Mouse (Mus musculus) embryonic facial prominence, embryonic 14.5 days (tissue): ENCODE data around the gene Ankrd36. TPM values are rescaled to one million over a fixed set of nuclear protein-coding genes. Genes with fewer than 3 reads are reported as not detected.
"Not testable (repeated sequence)": the region's sequence is repeated elsewhere in the genome, so short reads cannot be mapped to it uniquely, and the experiment has no call there.

Experiments used
- ATAC-seq: fragments of 200-750 bp; cut with Nextera tagmentation; 2 replicates; pipeline ENCODE4 v1.8.0; 2017; ENCODE audit warnings: low read depth, moderate number of reproducible peaks, moderate TSS enrichment
- DNase-seq: peaks from one replicate; pipeline ENCODE4 v3.0.0-alpha.2; 2015; ENCODE audit warnings: low spot score
- H3K27ac ChIP-seq: fragments of 300-500 bp; sonication (generic); replicated peaks from 2 replicates; pipeline ENCODE4 v1.5.1; 2014; ENCODE audit warnings: low read depth, mild to moderate bottlenecking, low read length, moderate library complexity
- H3K27me3 ChIP-seq: fragments of 300-500 bp; sonication (generic); replicated peaks from 2 replicates; pipeline ENCODE4 v1.6.1; 2014; ENCODE audit warnings: low read length; ENCODE audit not compliant: control insufficient read depth, insufficient read depth
- H3K36me3 ChIP-seq: fragments of 300-500 bp; sonication (generic); 2 replicates; pipeline ENCODE4 v1.6.1; 2014; ENCODE audit warnings: low read length, mixed read lengths; ENCODE audit not compliant: control insufficient read depth, insufficient read depth
- H3K4me1 ChIP-seq: fragments of 300-500 bp; sonication (generic); 2 replicates; pipeline ENCODE4 v1.6.1; 2014; ENCODE audit warnings: antibody characterized with exemption, low read length; ENCODE audit not compliant: control insufficient read depth, insufficient read depth
- H3K4me2 ChIP-seq: fragments of 300-500 bp; sonication (generic); 2 replicates; pipeline ENCODE4 v1.6.1; 2014; ENCODE audit warnings: low read depth, mild to moderate bottlenecking, low read length, moderate library complexity, mixed read lengths
- H3K4me3 ChIP-seq: fragments of 300-500 bp; sonication (generic); 2 replicates; pipeline ENCODE4 v1.5.1; 2014; ENCODE audit warnings: low read depth, mild to moderate bottlenecking, low read length
- H3K9ac ChIP-seq: fragments of 300-500 bp; sonication (generic); 2 replicates; pipeline ENCODE4 v1.6.1; 2014; ENCODE audit warnings: low read depth, mild to moderate bottlenecking, low read length, moderate library complexity, mixed read lengths
- H3K9me3 ChIP-seq: fragments of 300-500 bp; sonication (generic); 2 replicates; pipeline ENCODE4 v1.6.1; 2016; ENCODE audit warnings: low read length; ENCODE audit not compliant: control insufficient read depth
- WGBS: fragments of 180-500 bp; shearing (Covaris S2); extraction: QIAGEN DNeasy Blood & Tissue Kit; methylation state at CpG from one replicate; pipeline ENCODE4 v1.1.7; 2014; 5-methylcytosine and 5-hydroxymethylcytosine counted together
- polyA plus RNA-seq: library from polyadenylated mRNA; unstranded; fragments of >200 nt; fragmentation: Nextera tagmentation; extraction: Ambion mirVana; gene quantifications from 2 replicates; pipeline ENCODE4 v1.2.1, GENCODE M21; 2014

Ankrd36 gene
- polyA plus RNA-seq, 1 experiment from 2014 or later, result not detected

DNA sequence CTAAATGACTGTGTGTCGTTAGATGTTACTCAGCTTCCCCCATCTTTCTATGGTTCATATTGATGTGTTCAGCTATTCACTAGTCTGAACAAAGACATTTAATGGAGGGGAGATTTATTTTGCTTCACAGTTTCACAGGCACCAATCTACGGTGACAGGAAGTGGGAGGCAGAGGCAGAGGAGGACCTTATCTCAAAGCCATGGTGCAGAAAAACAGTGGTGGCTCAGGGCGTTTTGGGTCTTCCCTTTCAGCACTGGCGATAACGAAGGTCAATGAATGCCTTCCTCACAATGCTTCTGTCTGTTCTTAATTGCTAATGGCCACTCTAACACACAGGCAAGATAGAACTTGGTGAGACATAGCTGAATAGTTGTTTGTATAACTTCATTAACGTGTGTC lies 5.6 kb downstream of the Ankrd36 start:
- no peak overlapping the region for H3K27ac ChIP-seq
- no peak overlapping the region for H3K9ac ChIP-seq
- H3K4me1 ChIP-seq, result no peaks in the 10 kb centered on the region
- H3K4me3 ChIP-seq, result no peak overlapping the region
- DNase-seq (no peak), ATAC-seq (no peak)
- 75% methylated on average over 6 of the region's 6 CpGs for WGBS
- no peaks in the 10 kb centered on the region for H3K27me3 ChIP-seq
- no peaks in the 10 kb centered on the region for H3K9me3 ChIP-seq
- H3K36me3 ChIP-seq, result no peaks in the 10 kb centered on the region
- H3K4me2 ChIP-seq, result no peak overlapping the region

DNA sequence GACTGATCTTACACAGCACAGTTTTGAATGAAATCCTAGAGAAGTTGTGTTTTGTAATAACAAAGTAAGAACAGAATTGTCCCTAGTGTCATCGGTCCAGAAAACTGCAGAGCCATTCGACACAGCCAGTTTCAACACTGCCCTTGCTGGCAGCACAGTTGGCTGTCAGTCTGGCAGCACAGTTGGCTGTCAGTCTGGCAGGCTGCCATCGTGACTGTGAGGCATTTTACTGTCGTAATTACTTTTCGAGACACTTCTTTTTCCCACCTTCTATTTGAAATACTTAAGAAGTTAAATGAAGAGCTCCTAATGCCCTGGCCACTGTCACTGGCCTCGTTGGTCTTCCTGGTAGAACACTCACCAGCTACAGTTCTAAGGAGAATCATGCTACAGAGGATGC lies 22.9 kb downstream of the Ankrd36 start:
- WGBS, result 67% methylated on average over 6 of the region's 6 CpGs
- Histone ChIP-seq H3K4me3 (no peak overlapping the region), H3K9me3 (no peaks in the 10 kb centered on the region), H3K9ac (no peak overlapping the region), H3K4me2 (no peak overlapping the region), H3K27ac (no peak overlapping the region), H3K4me1 (peaks cover 3% of the 10 kb centered on the region; the same call in 1 of the 2 replicates), H3K27me3 (no peaks in the 10 kb centered on the region), H3K36me3 (no peaks in the 10 kb centered on the region)
- ATAC-seq (no peak), DNase-seq (no peak)

DNA sequence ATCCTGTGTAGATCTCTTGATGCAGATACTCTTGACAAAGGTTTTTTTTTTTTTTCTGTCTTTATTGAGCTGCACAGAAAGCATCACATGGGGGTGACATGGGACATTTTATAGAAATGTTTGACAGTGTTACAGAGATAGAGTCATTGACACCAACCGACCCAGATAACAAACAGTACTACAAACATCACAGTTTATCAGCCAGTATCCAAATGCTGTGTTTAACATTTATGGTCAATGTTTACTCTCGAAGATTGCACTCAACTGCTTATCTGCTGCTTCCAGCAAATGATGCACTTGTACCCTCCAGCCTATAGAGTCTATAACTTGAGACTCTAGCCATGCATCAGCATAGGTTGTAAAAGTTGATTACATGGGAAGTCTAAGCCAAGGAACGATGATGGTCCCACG lies 25.9 kb downstream of the Ankrd36 start:
- peaks cover 8% of the 10 kb centered on the region; the same call in 1 of the 2 replicates for H3K4me1 ChIP-seq
- DNase-seq (no peak), ATAC-seq (no peak)
- H3K4me2 ChIP-seq, result no peak overlapping the region
- no peak overlapping the region for H3K4me3 ChIP-seq
- H3K9ac ChIP-seq, result no peak overlapping the region
- H3K27me3 ChIP-seq, result no peaks in the 10 kb centered on the region
- no peaks in the 10 kb centered on the region for H3K9me3 ChIP-seq
- H3K27ac ChIP-seq, result no peak overlapping the region
- no peaks in the 10 kb centered on the region for H3K36me3 ChIP-seq
- WGBS, result 89% methylated on average over 4 of the region's 4 CpGs

DNA sequence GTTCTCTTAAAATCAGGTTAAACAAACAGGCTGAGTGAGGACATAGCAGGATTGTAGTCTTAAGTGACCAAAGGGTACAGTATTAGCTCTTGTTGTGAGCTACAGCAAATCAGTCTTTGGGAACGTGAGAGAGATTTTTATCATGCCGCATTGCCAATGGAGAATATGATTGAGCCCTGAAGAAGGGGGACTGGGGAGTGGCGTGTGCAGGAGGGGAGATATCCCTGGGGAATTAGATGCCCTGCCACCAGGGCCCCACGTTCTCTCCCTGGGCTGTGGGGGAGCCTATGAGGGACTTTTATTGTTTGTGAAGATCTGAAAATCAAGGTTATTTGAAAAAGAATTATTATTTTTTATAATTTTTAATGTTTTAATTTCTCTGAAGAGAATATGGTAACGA lies 26.3 kb downstream of the Ankrd36 start:
- Histone ChIP-seq H3K9ac (no peak overlapping the region), H3K27me3 (no peaks in the 10 kb centered on the region), H3K27ac (no peak overlapping the region), H3K36me3 (no peaks in the 10 kb centered on the region), H3K9me3 (no peaks in the 10 kb centered on the region), H3K4me2 (no peak overlapping the region), H3K4me3 (no peak overlapping the region), H3K4me1 (peaks cover 8% of the 10 kb centered on the region; the same call in 1 of the 2 replicates)
- DNase-seq (no peak), ATAC-seq (no peak)
- 86% methylated on average over 5 of the region's 5 CpGs for WGBS

DNA sequence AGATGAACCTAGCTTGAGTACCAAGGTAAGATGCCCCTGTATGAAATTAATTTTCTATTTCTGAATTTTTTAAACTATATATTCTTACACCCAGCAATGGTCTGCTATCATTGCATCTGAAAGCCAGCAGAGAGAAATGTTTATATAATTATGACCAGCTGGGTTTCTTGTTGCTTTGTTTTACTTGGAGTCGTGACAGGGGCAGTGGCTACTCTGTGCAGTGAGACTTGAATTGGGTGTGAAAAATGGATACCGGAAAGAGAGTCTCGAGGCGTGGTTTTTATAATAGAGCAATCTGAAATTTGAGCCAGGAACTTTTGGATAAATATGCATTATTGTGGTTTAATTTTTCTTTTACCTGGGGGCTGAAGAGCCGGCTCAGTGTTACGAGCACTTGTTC lies 27.3 kb downstream of the Ankrd36 start:
- H3K4me3 ChIP-seq, result no peak overlapping the region
- no peaks in the 10 kb centered on the region for H3K9me3 ChIP-seq
- H3K27me3 ChIP-seq, result no peaks in the 10 kb centered on the region
- ATAC-seq (no peak), DNase-seq (peak; percentile 29)
- H3K36me3 ChIP-seq, result no peaks in the 10 kb centered on the region
- H3K4me2 ChIP-seq, result no peak overlapping the region
- WGBS, result 29% methylated on average over 6 of the region's 6 CpGs
- H3K27ac ChIP-seq, result no peak overlapping the region
- H3K9ac ChIP-seq, result no peak overlapping the region
- H3K4me1 ChIP-seq, result peaks cover 8% of the 10 kb centered on the region; the same call in 1 of the 2 replicates

DNA sequence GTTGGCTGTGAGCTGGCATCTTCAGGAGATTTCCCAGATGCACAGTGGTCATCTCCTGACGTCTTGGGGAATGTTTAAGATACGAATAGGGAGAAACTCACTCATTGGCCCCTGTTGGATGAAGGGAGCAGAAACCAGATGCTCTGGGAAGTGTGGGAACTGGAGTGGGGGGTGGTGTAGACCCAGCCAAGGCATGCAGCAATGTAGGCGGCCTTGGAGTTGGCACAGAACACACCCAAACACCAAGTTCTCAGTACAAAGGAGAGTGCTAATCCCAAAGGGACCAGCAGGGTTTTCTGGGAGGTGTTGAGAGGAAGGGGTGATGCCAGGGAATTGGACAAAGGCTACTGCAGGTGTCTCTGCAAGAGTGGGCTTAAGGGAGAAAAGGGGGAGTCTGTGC lies 35.9 kb downstream of the Ankrd36 start:
- H3K9ac ChIP-seq, result no peak overlapping the region
- WGBS, result 80% methylated on average over 3 of the region's 3 CpGs
- H3K27ac ChIP-seq, result no peak overlapping the region
- H3K27me3 ChIP-seq, result no peaks in the 10 kb centered on the region
- H3K4me1 ChIP-seq, result no peaks in the 10 kb centered on the region
- no peak overlapping the region for H3K4me3 ChIP-seq
- no peak for DNase-seq
- ATAC-seq, result no peak
- H3K36me3 ChIP-seq, result no peaks in the 10 kb centered on the region
- no peaks in the 10 kb centered on the region for H3K9me3 ChIP-seq
- no peak overlapping the region for H3K4me2 ChIP-seq

DNA sequence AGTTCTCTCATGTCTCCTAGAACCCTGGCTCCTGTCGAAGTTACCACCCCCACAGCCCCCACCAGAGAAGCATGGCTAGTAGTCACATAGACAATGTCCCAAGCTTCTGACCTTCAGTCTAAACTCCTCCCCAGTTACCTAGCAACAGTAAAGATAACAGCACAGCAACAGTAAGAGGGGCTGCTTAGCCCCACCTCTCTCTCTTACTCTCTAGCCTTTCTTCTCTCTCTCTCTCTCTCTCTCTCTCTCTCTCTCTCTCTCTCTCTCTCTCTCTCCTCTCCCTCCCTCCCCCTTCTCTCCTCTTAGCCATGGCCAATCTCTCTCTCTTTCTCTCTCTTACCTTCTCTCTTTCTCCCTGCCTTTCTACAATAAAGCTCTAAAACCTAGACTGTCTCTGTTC lies 42.4 kb downstream of the Ankrd36 start:
- DNase-seq, H3K36me3 ChIP-seq, H3K27ac ChIP-seq, H3K9ac ChIP-seq, H3K27me3 ChIP-seq, H3K9me3 ChIP-seq, H3K4me2 ChIP-seq, ATAC-seq, H3K4me1 ChIP-seq, H3K4me3 ChIP-seq: not testable (repeated sequence)
- WGBS, result 81% methylated on average over 1 of the region's 1 CpGs

DNA sequence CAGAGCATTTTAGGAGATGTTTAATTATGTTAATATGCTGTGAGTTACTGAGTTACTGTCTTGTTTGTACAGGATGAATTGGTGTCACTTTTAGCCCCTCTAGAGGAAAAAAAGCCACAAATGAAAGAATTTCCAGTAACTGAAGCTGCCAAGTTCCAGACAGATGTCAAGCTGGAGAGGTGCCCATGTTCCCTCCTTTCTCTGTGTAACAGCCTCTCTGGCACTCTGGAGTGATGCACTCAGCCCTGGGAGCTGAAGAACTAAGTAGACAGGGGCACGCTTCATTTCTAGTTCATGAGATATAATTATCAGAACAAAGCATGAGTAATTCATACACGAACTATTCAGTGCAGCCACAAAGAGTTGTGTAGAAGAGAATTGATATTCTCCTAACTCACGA lies 45.0 kb downstream of the Ankrd36 start:
- H3K4me1 ChIP-seq, result no peaks in the 10 kb centered on the region
- H3K27me3 ChIP-seq, result no peaks in the 10 kb centered on the region
- no peak overlapping the region for H3K27ac ChIP-seq
- H3K9ac ChIP-seq, result no peak overlapping the region
- H3K36me3 ChIP-seq, result no peaks in the 10 kb centered on the region
- ATAC-seq, result no peak
- H3K4me3 ChIP-seq, result no peak overlapping the region
- 84% methylated on average over 3 of the region's 3 CpGs for WGBS
- no peaks in the 10 kb centered on the region for H3K9me3 ChIP-seq
- DNase-seq, result peak; percentile 43
- no peak overlapping the region for H3K4me2 ChIP-seq

DNA sequence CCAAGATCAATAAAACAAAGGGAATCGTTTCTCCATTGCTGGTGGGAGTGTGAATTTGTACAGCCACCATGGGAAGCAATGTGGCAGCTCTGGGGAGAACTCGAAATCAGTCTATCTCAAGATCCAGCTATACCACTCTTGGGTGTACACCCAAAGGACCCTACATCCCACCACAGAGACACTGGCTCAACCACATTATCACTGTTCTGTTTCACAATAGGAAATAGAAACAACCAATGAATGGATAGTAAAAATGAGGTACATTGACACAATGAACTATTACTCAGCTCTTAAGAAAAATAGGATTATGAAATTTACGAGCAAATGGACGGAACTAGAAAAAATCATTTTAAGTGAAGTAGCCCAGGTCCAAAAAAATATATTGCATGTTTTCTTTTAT lies 55.6 kb downstream of the Ankrd36 start:
- no peak overlapping the region for H3K4me3 ChIP-seq
- H3K27ac ChIP-seq, result no peak overlapping the region
- 79% methylated on average over 4 of the region's 4 CpGs for WGBS
- no peaks in the 10 kb centered on the region for H3K27me3 ChIP-seq
- H3K9me3 ChIP-seq, result no peaks in the 10 kb centered on the region
- ATAC-seq, result no peak
- H3K36me3 ChIP-seq, result no peaks in the 10 kb centered on the region
- H3K9ac ChIP-seq, result no peak overlapping the region
- no peak for DNase-seq
- no peaks in the 10 kb centered on the region for H3K4me1 ChIP-seq
- no peak overlapping the region for H3K4me2 ChIP-seq
